Mouse (Mus musculus) liver, adult 2 months (tissue): ENCODE results near the gene Plcb4.

Experiments used
- CTCF ChIP-seq: fragments of 200-500 bp; IDR thresholded peaks from 2 replicates; pipeline ENCODE4 v1.5.1; 2011; ENCODE audit warnings: low read depth, low read length, control low read depth
- POLR2A ChIP-seq: fragments of 200-500 bp; IDR thresholded peaks from 2 replicates; pipeline ENCODE4 v1.6.1; 2011; ENCODE audit warnings: low read length, control low read depth; ENCODE audit not compliant: insufficient read depth; ENCODE audit errors: extremely low read depth

DNA sequence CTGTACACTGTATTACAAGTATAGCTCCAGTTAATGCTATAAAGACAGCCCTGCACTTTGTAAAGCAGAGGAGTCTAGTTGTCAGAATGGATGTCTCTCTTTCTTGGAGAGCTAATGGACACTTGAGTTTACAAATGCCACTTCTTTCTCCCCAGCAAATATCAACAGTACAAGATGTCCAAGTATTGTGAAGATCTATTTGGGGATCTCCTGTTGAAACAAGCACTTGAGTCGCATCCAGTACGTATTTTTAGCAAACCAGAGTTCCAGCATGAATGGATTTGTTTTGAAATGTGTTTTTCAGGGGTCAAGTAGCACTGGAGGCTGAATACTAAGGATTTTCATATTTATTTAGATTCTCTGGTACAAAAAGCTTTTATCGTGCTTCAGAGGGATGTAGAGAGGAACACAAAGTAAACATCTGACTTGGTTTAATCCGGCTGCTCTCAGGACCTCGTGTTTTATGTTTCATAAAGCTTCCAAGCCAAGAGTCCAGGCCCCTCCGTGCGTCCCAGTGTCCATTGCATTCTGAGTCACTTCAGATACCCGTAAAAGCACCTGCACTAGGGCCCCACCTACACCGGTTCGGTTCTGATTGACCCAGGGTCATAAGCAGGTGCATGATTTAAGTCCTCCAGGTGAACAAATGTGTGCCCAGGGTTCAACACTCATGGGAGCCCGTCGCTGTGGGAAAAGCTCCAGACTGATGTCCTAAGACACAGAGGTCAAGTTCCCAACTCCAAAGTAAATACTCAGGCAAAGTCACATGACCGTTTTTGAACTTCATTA lies 296.1 kb downstream of the Plcb4 start:
- TF ChIP-seq CTCF (no peak), POLR2A (no peak)
